Mouse (Mus musculus): ENCODE measurements around the gene Pgm5.

DNA sequence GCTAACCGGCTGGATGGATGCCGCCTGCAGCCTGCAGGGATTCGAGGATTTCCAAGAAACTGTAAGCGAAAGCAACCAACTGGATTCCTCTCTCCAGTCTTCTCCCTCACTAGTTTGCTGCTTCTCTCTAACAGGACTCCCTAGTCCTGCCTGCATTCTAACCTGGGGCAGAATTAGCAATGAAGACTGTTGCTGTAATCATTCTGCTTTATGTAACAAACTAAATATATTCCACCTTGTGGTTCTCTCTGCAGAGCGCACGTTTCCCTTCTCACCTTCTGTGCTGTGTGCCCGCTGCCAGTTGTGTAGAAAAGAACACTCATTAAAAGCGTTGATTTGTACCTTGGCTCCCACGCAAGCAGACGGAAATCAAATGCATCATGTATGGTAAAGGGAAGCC is 225.0 kb downstream of the Pgm5 start:
- TF ChIP-seq CTCF (IDR thresholded peaks at IDR 0.05; ENCODE audit: insufficient read depth, low read length) (no peak), POLR2A (IDR thresholded peaks at IDR 0.05; ENCODE audit: borderline replicate concordance, extremely low read depth, low read depth, low read length) (no peak)

All from lung, adult 2 months (tissue).